Mouse (Mus musculus) embryonic fibroblast, embryonic 13.5 days (primary cell): ENCODE results near the gene Cnih1. TPM values are rescaled to one million over a fixed set of nuclear protein-coding genes. Genes with fewer than 3 reads are reported as not detected.
"Not testable (repeated sequence)": the region's sequence is repeated elsewhere in the genome, so short reads cannot be mapped to it uniquely, and the experiment has no call there.

Source experiments
- H3K27ac ChIP-seq: 2 replicates; pipeline ENCODE4 v1.5.1; 2012; ENCODE audit warnings: low read length, control low read depth, inconsistent platforms; ENCODE audit not compliant: insufficient read depth
- H3K4me1 ChIP-seq: 2 replicates; pipeline ENCODE4 v1.6.1; 2011; ENCODE audit warnings: low read length; ENCODE audit not compliant: control insufficient read depth, insufficient read depth
- H3K4me3 ChIP-seq: 2 replicates; pipeline ENCODE4 v1.5.1; 2011; ENCODE audit warnings: mild to moderate bottlenecking, control low read depth, low read length; ENCODE audit not compliant: insufficient read depth
- CTCF ChIP-seq: IDR thresholded peaks from 2 replicates; pipeline ENCODE4 v1.5.1; 2011; ENCODE audit warnings: mild to moderate bottlenecking, control low read depth, low read length, moderate library complexity, borderline replicate concordance; ENCODE audit not compliant: insufficient read depth
- POLR2A ChIP-seq: IDR thresholded peaks from 2 replicates; pipeline ENCODE4 v1.6.1; 2011; ENCODE audit warnings: low read depth, mild to moderate bottlenecking, control low read depth, low read length, moderate library complexity
- polyA plus RNA-seq: library from polyadenylated mRNA; stranded (reverse); fragments of >200 nt; gene quantifications from 2 replicates; pipeline ENCODE4 v1.2.4, GENCODE M21; 2011; ENCODE audit warnings: low read depth; ENCODE audit not compliant: missing spikeins, insufficient read length

Cnih1 gene
- polyA plus RNA-seq, 1 experiment, result 293 TPM

DNA sequence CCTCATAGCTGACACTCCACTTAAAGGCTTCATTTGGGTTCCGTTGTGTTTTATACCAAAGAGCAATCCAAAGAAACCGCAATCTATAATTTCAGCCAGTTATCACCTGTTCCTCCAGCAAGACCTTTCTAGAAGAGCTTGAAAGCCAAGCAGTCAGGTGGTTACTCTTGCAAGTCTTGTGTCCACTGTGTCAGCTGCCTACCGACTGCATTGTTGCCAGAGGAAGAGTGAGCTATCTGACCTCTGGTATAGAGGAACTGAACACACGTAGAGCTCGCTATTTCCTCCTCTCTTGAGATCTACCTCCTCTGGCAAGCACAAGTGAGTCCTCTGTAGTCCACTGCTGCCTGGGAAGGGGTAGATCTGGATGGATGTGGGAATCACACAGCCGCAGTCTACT is 27.0 kb downstream of the Cnih1 start:
- Histone ChIP-seq H3K4me3 (peak overlapping the region; percentile 63), H3K27ac (no peak overlapping the region), H3K4me1 (peaks cover 2% of the 10 kb centered on the region; the same call in 1 of the 2 replicates)
- no peak for TF ChIP-seq POLR2A
- no peak for TF ChIP-seq CTCF

DNA sequence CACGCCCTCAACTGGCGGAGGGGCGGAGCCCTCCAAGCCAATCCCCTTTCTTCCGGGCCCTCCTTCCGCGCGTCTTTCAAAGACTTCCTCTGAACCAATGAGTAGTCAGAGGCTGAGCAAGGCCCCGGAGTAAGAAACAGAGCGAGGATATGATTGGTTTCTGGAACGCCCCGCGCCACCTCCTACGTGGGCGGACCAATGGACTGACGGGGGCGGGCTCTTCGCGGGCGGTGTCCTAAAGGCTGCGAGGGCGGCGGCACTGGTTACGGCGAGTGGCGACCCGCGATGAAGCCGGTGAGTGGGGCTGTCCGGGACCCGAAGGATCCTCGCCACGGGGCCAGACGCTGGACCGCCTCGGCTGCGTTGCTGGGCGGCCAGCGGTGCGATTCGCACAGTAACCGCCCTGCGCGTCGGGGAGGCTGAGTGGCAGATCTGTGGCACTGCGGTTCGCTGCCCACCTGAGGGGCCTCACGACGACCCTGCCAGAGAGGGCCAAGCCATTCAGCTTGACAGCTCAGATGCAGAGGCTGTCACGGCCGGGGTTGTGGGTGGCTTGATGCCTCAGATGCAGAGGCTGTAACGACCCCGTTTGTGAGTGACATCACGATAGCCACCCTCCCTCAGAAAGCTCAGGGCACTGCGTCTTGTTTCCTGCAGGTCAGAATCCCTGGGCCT is 27.7 kb downstream of the Cnih1 start, which contains the start of gene Cdkn3:
Gene Cdkn3, plus strand, starts transcription at position 187 of the 675 bp plus-strand sequence.
- Histone ChIP-seq H3K27ac (no peak within 1 kb of the TSS), H3K4me3 (peak within 1 kb of the TSS; percentile 63), H3K4me1 (peaks cover 2% of the 10 kb centered on the region; the same call in 1 of the 2 replicates)
- peak; percentile 54 for TF ChIP-seq POLR2A
- TF ChIP-seq CTCF, result no peak

GRCm38 (mm10) chr14:46759970-46760354 is 28.2 kb downstream of the Cnih1 start:
- TF ChIP-seq POLR2A (no peak; the same call in 1 of the 2 replicates), CTCF (no peak)
- Histone ChIP-seq H3K4me3 (no peak overlapping the region), H3K27ac (no peak overlapping the region), H3K4me1 (peaks cover 2% of the 10 kb centered on the region; the same call in 1 of the 2 replicates)

- Histone ChIP-seq H3K4me3 (no peak overlapping the region), H3K4me1 (peaks cover 2% of the 10 kb centered on the region; the same call in 1 of the 2 replicates), H3K27ac (no peak overlapping the region)
- no peak for TF ChIP-seq CTCF
- TF ChIP-seq POLR2A, result no peak
These were observed 30.5 kb downstream of the Cnih1 start for GRCm38 (mm10) chr14:46757736-46758135.

DNA sequence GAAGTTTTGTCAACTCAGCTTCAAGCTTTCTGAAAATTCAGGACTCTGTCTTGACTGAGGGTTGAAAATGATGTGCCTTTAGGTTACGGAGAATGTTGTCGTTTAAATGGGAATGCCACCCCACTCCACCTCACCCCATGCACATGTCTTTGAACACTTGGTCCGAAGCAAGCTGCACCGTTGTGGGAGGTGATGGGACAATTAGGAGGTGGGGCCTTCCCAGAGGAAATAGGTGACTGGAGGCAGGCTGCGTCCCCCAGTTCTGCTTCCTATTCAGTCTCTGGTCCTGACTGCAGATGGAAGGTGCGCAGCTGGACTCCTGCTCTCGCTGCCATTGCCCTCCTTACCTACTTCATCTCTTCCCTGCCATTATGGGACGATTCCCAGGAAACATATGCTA is 32.4 kb downstream of the Cnih1 start:
- Histone ChIP-seq H3K4me3 (no peak overlapping the region), H3K27ac (no peak overlapping the region), H3K4me1 (no peaks in the 10 kb centered on the region)
- no peak for TF ChIP-seq CTCF
- TF ChIP-seq POLR2A, result no peak

- H3K4me1 ChIP-seq, H3K4me3 ChIP-seq, H3K27ac ChIP-seq: not testable (repeated sequence)
These were observed 33.8 kb downstream of the Cnih1 start for GRCm38 (mm10) chr14:46754371-46754770.

GRCm38 (mm10) chr14:46745413-46745812 is 42.8 kb downstream of the Cnih1 start:
- Histone ChIP-seq H3K4me3 (no peak overlapping the region), H3K4me1 (peaks cover 4% of the 10 kb centered on the region; the same call in 1 of the 2 replicates), H3K27ac (no peak overlapping the region)
- TF ChIP-seq POLR2A (no peak), CTCF (no peak)

DNA sequence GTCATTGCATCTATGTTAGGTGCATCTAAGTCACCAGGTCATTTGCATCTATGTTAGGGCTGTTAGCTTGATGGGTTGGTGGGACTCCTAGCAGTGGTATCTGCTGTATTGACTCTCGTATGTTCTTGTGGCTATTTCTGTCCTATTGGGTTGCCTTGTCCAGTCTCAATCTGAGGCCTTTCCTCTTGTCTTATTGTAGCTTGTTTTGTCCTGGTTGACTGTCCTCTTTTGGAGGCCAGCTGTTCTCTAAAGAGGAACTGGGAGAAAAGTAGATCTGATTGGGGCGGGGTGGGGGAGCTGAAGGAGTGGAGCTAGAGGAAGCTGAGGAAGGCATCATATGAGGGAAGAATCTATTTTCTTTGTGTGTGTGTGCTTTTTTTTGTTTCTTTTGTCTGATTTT is 45.5 kb downstream of the Cnih1 start:
- Histone ChIP-seq H3K4me3 (no peak overlapping the region), H3K27ac (no peak overlapping the region), H3K4me1 (peaks cover 4% of the 10 kb centered on the region; the same call in 1 of the 2 replicates)
- TF ChIP-seq CTCF, result no peak
- no peak for TF ChIP-seq POLR2A

GRCm38 (mm10) chr14:46737346-46737745 is 50.9 kb downstream of the Cnih1 start:
- H3K4me1 ChIP-seq, result not testable (repeated sequence)

GRCm38 (mm10) chr14:46736366-46736765 is 51.8 kb downstream of the Cnih1 start:
- TF ChIP-seq CTCF (no peak), POLR2A (no peak)
- peaks cover 4% of the 10 kb centered on the region; the same call in 1 of the 2 replicates for H3K4me1 ChIP-seq
- no peak overlapping the region for H3K4me3 ChIP-seq

More at GRCm38 (mm10) chr14:46737346-46737745, 50.9 kb downstream of the Cnih1 start:
- H3K27ac ChIP-seq, H3K4me3 ChIP-seq: not testable (repeated sequence)

GRCm38 (mm10) chr14:46734761-46735455 is 53.3 kb downstream of the Cnih1 start:
- Histone ChIP-seq H3K27ac (no peak overlapping the region), H3K4me3 (no peak overlapping the region), H3K4me1 (no peaks in the 10 kb centered on the region)
- no peak for TF ChIP-seq POLR2A
- no peak for TF ChIP-seq CTCF

More at GRCm38 (mm10) chr14:46736366-46736765, 51.8 kb downstream of the Cnih1 start:
- no peak overlapping the region for H3K27ac ChIP-seq
